Mouse (Mus musculus) T-cell, adult 66 days (primary cell): Measurements from ENCODE around the gene Gm8237. TPM values are rescaled to one million over a fixed set of nuclear protein-coding genes. Genes with fewer than 3 reads are reported as not detected.

ENCODE experiments used
- total RNA-seq, 2 experiments: library from RNA; stranded (reverse); gene quantifications; 3 replicates in 1 of 2; 4 replicates in 1 of 2; pipeline ENCODE4 v1.2.4; 2023

Gene Gm8237
- total RNA-seq, result under 1 TPM in 1 of 2 experiments, not detected in 1; 0.83 TPM

GRCm38 (mm10) chr14:5880241-5880640 lies at the start of gene Gm8237:
Gene Gm8237, minus strand, starts transcription at chr14:5880382.

GRCm38 (mm10) chr14:5830229-5830628 lies 50.0 kb downstream of the Gm8237 start, which contains the start of gene Gm3424:
Gene Gm3424, minus strand, starts transcription at chr14:5830329.

Other genes with a start within 250 kb of the Gm8237 start
- gene Gm8265, start 247.4 kb downstream of the Gm8237 start, total RNA-seq, result not detected
- not detected for gene Gm9603, start 192.9 kb downstream of the Gm8237 start, total RNA-seq
- under 1 TPM in 1 of 2 experiments, not detected in 1; 0.59 TPM for gene Gm3373, start 138.8 kb downstream of the Gm8237 start, total RNA-seq
- gene Gm3383, start 72.4 kb downstream of the Gm8237 start, total RNA-seq, result 1 to 10 TPM; 1.0 to 1.3 TPM
- gene Gm3424, start 50.1 kb downstream of the Gm8237 start, total RNA-seq, result not detected
- not detected for gene Gm3248, start 81.4 kb upstream of the Gm8237 start, total RNA-seq
- not detected for gene Gm3453, start 98.8 kb upstream of the Gm8237 start, total RNA-seq
- not detected for gene Gm6337, start 177.9 kb upstream of the Gm8237 start, total RNA-seq
- gene Gm8206, start 213.6 kb upstream of the Gm8237 start, total RNA-seq, result not detected
- gene Gm3468, start 228.3 kb upstream of the Gm8237 start, total RNA-seq, result 1 to 10 TPM in 1 of 2 experiments, under 1 TPM in 1; 0.80 to 1.8 TPM
- not detected for gene Gm3476, start 245.4 kb upstream of the Gm8237 start, total RNA-seq